Mouse (Mus musculus) left cerebral cortex, postnatal 10 days (tissue): Measurements from ENCODE around the gene Arhgap10. TPM values are rescaled to one million over a fixed set of nuclear protein-coding genes. Genes with fewer than 3 reads are reported as not detected.
A peak's percentile ranks its signal among the peaks of the same experiment; 100 is the strongest.

Experiments used
- DNase-seq, 2 experiments: peaks; one replicate each; pipeline ENCODE4 v3.0.0; 2021 to 2022; ENCODE audit warnings: low spot score in 2 of 2, mixed read lengths in 1 of 2; ENCODE audit errors: extremely low spot score in 1 of 2
- intact Hi-C: fragments of 180-260 bp; cut with DNase I; formaldehyde crosslinking; loops from one replicate; pipeline ENCODE4 v1.15.1; 2025
- total RNA-seq, 2 experiments: library from RNA; stranded (reverse); gene quantifications; 2 replicates each; pipeline ENCODE4 v1.2.3; 2021

Gene Arhgap10
- total RNA-seq, 2 experiments from 2014 or later, result 11.0 TPM

DNA sequence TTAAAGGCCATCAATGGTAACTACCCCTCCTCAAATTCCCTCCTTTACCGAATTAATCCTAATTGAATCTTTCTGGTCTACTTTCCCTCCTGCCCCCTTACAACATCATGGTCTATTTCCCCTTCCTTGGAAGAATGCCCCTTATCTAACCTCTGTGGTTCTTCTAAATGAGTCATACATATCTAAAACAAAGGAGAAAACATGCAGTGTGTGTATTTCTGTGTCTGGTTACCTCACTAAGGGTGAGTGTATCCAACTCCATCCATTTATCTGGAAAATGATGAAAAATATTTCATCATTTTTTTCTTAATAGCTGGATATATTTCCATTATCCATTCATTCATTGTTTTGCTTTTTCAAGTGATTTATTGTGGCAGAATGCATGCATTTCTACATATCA lies 286.5 kb downstream of the Arhgap10 start:
- intact Hi-C loops, result no loop called here
- no peak for DNase-seq

DNA sequence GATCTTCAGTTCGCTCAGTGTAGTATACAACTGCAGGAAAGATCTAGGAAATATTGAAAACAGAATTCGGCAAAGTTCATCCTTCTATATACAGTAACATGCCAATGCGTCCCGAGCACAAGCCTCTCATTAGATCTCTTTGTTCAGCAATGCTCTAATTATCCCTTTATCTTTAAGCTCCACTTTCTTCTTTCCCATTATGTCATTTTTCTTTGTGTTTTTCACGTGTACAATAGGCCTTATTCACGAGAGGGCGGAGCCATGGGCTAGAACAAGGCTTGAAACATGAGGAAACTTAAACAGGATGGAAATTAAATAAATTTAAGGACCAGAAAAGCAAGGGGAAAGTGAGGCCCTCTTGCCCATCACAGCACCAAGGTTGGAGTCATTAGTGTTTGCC lies 289.1 kb downstream of the Arhgap10 start:
- intact Hi-C loops, result no loop called here
- no peak for DNase-seq

DNA sequence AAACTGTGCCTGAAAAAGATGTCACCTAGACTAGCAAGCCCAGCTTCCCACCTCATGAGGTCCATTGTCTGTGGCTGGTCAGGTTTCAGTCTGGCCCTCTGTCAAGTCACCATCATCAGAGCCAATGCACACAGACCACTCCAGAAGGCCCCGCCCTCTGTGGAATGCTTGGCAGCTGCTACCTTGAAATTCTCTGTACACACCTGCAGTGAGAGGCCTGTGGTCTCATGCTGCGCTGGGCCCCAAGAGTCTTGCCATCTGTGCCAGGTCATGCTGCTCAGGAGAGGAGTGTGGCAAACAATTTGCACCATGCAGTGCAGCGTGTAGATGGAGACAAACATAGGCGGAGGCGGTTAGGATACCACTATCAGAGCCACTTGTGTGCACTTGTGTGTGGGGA lies 290.0 kb downstream of the Arhgap10 start:
- intact Hi-C loops, result no loop called here
- DNase-seq, result peak in 1 of 2 experiments; percentile 43

DNA sequence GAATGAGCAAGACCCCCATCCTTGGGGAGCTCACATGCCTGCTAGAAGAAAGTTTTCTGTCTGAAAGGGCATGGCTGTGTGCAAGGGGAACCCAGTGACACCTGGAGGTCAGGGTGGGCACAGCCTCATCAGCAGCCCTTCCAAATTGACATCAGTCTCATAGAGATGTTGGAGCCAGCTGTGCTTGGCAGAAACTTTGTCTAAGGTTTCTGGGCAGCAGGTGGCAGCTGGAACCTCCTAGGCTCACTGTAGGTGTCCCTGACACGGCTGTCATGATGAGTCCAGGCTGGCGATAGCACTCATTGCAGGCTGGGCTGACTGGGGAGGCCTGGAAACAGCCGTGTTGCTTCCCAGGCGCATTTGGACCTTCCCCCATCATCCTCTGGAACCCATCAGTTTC lies 294.6 kb downstream of the Arhgap10 start:
- intact Hi-C loops, result no loop called here
- DNase-seq, result no peak

DNA sequence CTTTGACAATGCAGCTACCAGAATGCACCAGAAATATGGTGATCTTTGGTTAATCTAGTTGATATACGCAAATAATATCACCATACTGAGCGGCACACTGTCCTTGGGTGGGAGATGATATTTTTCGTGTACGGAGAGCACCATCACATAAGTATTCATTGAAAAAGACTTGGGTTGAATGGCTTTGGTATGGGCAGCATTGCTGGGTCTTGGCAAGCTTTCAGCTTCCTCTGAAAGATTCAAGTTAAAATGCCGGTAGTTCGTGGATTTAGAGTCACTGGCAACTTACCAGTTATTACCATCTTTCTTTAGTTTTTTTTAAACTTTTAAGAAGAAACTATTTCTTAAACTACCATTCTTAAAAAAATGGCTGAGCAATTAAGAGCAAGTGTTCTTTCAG lies 302.6 kb downstream of the Arhgap10 start:
- no peak for DNase-seq
- intact Hi-C loops, result no loop called here

DNA sequence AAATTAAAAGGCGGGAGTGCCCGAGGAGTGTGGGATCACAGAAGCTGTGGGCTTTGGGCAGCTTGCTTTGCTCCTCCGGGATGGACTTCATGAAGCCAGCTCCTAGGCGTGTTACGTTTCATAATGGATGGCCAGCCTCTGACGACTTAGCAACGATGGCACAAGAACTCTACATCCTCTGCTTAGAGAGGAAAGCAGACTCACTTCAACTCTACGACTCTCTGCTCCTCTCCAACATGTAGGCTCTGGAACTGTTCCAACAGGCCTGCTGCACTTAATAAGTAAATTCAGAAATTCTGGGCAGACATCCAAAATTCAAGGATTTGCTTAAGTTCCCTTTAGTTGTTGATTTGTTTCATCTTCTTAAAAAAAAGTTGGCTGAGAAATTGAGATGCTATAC lies 303.1 kb downstream of the Arhgap10 start:
- peak; percentile 24 to 31 for DNase-seq
- intact Hi-C loops, result no loop called here

DNA sequence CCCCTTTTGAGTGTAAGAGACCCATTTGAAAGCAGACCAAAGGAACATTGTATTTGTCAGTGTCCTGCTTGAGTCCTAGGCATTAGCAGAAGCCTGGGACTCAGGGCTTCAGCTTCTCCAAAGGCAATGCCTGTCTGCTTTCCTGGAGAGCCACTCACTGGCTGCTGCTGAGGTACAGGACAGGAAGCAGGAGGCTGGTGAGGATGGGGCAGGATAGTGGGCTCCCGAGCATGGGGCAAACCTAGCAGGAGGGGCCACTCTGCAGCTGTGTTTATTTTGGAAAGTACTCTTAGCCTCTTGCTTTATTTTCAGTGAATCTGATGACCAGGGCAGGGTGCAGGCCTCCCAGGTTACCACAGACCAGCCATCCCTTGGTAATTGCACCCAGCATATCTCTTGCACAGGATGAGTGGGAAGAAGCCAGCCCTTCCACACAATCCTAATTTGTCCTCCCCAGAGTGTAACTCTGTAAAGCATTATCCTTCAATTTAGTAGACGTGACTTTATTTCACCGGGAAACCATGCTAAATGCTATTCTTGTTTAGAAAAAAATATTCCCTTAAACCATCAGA lies 303.8 kb downstream of the Arhgap10 start:
- intact Hi-C loops, result no loop called here
- DNase-seq, result no peak

DNA sequence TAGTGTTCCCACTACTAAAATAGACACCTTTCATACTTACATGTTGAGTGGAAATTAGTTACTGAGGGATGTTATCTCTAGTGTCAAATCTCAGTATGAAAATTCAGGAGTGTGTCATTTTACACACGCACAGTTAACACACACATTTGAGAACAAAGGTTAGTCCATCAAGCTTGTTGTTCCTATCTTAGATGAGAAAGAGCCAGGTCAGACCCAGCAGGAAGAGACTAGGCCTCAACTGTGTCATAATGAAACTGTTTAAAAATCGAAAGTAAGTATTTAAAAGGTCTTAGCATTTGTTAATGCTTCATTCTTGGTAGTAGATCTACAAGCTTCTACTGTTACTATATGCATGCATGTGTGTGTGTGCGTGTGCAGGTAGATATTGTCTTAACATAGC lies 308.5 kb downstream of the Arhgap10 start:
- DNase-seq, result no peak
- intact Hi-C loops, result no loop called here

Other genes with a start within 250 kb of the Arhgap10 start
- gene Prmt9, start 31.4 kb upstream of the Arhgap10 start, total RNA-seq, result 10 to 100 TPM; 25.5 to 29.2 TPM
- gene Tmem184c, start 92.7 kb upstream of the Arhgap10 start, total RNA-seq, result 10 to 100 TPM; 55.4 to 55.5 TPM
- gene Ednra, start 206.5 kb upstream of the Arhgap10 start, total RNA-seq, result 1 to 10 TPM; 5.3 TPM